Mouse (Mus musculus): ENCODE data around the gene Sfxn5. TPM values are rescaled to one million over a fixed set of nuclear protein-coding genes. Genes with fewer than 3 reads are reported as not detected.

The Sfxn5 gene
- total and polyA plus RNA-seq, 2 experiments from 2014 or later = 2.7 to 4.8 TPM

DNA sequence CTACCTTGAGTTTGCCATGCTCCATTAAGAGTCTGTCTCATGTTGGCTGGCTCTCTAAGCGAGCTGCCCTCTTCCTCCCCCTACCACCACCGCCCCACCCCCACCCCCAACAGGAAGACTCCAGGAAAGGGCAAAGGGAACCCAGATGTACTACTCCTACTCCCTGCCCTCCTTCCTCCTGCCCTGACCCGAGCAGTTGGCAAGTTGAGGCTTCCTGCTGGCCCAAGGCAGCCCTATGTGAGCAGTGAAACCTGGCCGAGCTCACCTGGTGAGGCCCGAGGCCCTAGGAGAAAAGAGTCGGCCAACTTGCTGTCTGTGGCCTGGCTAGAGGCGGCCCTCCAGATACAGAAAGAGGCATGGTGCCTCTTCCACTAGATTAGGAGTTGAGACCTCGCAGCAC is 45.4 kb upstream of the Sfxn5 start:
- Histone ChIP-seq H3K27me3 (ENCODE audit: control insufficient read depth, insufficient read depth, low read length) (no peaks in the 10 kb centered on the region), H3K36me3 (replicated peaks; ENCODE audit: control insufficient read depth, insufficient read depth, low read length) (no peaks in the 10 kb centered on the region), H3K4me1 (ENCODE audit: control insufficient read depth, insufficient read depth) (no peaks in the 10 kb centered on the region), H3K9ac (replicated peaks; ENCODE audit: low read depth, low read length) (no peak overlapping the region), H3K9me3 (replicated peaks; ENCODE audit: control insufficient read depth, low read length) (no peaks in the 10 kb centered on the region), H3K27ac (ENCODE audit: low read depth) (no peak overlapping the region), H3K4me3 (ENCODE audit: low read depth, low read length) (no peak overlapping the region), H3K4me2 (ENCODE audit: low read depth, low read length) (no peak overlapping the region)
- DNase-seq (ENCODE audit: low spot score) (no peak), ATAC-seq (ENCODE audit: insufficient read depth, low read depth) (no peak)
- WGBS = 58% methylated on average over 8 of the region's 8 CpGs
- TF ChIP-seq CTCF (IDR thresholded peaks at IDR 0.05; ENCODE audit: low read depth) = no peak
- TF ChIP-seq EP300 (IDR thresholded peaks at IDR 0.05; ENCODE audit: low read depth) = no peak

DNA sequence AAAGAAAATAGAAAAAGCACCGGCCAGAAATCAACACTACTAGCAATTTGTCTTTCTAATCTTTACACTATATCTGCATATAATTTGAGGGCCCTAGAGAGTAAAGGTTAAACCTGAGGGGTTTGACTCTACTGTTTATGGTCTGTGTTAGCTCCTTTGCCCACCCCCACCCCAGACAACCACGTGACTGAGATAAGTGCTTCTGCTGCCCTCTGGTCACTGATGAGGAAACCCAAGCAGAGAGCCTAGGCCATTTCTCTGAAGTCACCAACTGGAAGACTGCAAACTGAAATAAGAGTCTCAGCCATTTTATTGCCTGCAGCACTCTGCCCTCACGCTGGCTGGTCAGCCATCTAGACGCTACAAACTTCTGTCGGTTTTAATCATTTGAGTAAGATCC is 44.7 kb upstream of the Sfxn5 start:
- Histone ChIP-seq H3K4me2 (ENCODE audit: low read depth, low read length) (no peak overlapping the region), H3K27me3 (ENCODE audit: control insufficient read depth, insufficient read depth, low read length) (no peaks in the 10 kb centered on the region), H3K9ac (replicated peaks; ENCODE audit: low read depth, low read length) (no peak overlapping the region), H3K36me3 (replicated peaks; ENCODE audit: control insufficient read depth, insufficient read depth, low read length) (no peaks in the 10 kb centered on the region), H3K4me3 (ENCODE audit: low read depth, low read length) (no peak overlapping the region), H3K4me1 (ENCODE audit: control insufficient read depth, insufficient read depth) (peaks cover 3% of the 10 kb centered on the region; the same call in 1 of the 2 replicates), H3K9me3 (replicated peaks; ENCODE audit: control insufficient read depth, low read length) (no peaks in the 10 kb centered on the region), H3K27ac (ENCODE audit: low read depth) (no peak overlapping the region)
- WGBS = 66% methylated on average over 5 of the region's 5 CpGs
- ATAC-seq (ENCODE audit: insufficient read depth, low read depth) (no peak), DNase-seq (ENCODE audit: low spot score) (no peak)
- TF ChIP-seq CTCF (IDR thresholded peaks at IDR 0.05; ENCODE audit: low read depth) (no peak), EP300 (IDR thresholded peaks at IDR 0.05; ENCODE audit: low read depth) (no peak)

DNA sequence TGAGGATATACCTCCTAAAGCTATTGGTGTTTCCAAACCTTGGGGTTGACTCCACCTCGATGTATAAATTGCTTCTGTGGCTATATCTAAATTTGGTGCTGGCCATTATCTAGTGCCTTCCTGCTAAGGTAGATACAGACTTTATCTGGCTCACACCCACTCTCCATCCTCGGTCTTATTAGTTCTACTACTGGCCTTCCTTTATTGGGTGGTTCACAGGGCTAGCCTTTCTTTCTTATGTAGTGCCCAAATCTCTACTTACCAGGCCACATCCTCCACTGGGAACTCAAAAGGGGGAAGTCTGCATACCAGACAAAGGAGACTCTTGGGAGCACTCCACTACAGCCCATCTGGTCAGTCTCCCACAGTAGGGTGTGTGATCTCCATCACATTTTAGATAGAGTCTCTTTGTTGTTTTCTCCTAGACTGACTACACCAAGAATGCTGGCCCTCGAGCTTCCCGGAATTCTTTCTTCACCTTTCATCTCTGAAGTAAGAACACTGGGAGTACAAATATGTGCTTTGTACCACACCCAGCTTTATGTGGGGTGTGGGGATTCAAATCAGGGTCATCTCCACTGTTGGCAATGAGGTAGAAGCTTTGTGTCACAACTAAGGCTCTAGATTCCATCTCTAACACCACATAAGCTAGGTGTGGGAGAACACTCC is 44.0 kb upstream of the Sfxn5 start:
- peaks cover 8% of the 10 kb centered on the region; the same call in 1 of the 2 replicates for H3K4me1 ChIP-seq (ENCODE audit: control insufficient read depth, insufficient read depth)
- no peak overlapping the region for H3K9ac ChIP-seq (replicated peaks; ENCODE audit: low read depth, low read length)
- ATAC-seq (ENCODE audit: insufficient read depth, low read depth) (no peak), DNase-seq (ENCODE audit: low spot score) (no peak)
- H3K4me3 ChIP-seq (ENCODE audit: low read depth, low read length) = no peak overlapping the region
- H3K4me2 ChIP-seq (ENCODE audit: low read depth, low read length) = no peak overlapping the region
- H3K27ac ChIP-seq (ENCODE audit: low read depth) = peak overlapping the region; percentile 3; the same call in 1 of the 2 replicates
- H3K9me3 ChIP-seq (replicated peaks; ENCODE audit: control insufficient read depth, low read length) = no peaks in the 10 kb centered on the region
- TF ChIP-seq EP300 (IDR thresholded peaks at IDR 0.05; ENCODE audit: low read depth) = no peak
- TF ChIP-seq CTCF (IDR thresholded peaks at IDR 0.05; ENCODE audit: low read depth) = no peak
- no peaks in the 10 kb centered on the region for H3K27me3 ChIP-seq (ENCODE audit: control insufficient read depth, insufficient read depth, low read length)
- H3K36me3 ChIP-seq (replicated peaks; ENCODE audit: control insufficient read depth, insufficient read depth, low read length) = no peaks in the 10 kb centered on the region
- WGBS = 47% methylated on average over 4 of the region's 4 CpGs

DNA sequence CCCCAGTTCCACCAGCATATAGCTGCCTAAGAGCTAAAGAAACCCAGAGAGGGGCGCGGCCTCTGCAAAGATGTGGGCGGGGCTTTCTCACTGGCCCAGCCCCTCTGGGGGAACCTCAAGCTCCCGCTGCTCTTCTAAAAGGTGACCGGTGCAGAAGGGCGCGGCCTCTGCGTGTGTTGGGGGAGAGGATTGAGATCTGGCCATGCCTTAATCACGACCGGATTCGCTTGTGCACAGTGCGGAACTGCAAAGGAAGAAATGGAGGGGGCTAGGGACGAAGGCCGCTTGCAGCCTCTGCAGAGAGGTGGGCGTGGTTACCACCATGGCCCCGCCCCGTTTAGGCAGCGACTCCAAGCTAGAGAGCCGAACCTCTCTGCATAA is 41.5 kb upstream of the Sfxn5 start:
- Histone ChIP-seq H3K27me3 (ENCODE audit: control insufficient read depth, insufficient read depth, low read length) (no peaks in the 10 kb centered on the region), H3K4me2 (ENCODE audit: low read depth, low read length) (peak overlapping the region; percentile 90), H3K9me3 (replicated peaks; ENCODE audit: control insufficient read depth, low read length) (no peaks in the 10 kb centered on the region), H3K27ac (ENCODE audit: low read depth) (peak overlapping the region; percentile 92), H3K9ac (replicated peaks; ENCODE audit: low read depth, low read length) (peak overlapping the region; percentile 96), H3K4me1 (ENCODE audit: control insufficient read depth, insufficient read depth) (peaks cover 29% of the 10 kb centered on the region), H3K36me3 (replicated peaks; ENCODE audit: control insufficient read depth, insufficient read depth, low read length) (peaks cover 10% of the 10 kb centered on the region; the same call in 1 of the 2 replicates), H3K4me3 (ENCODE audit: low read depth, low read length) (peak overlapping the region; percentile 97)
- TF ChIP-seq EP300 (IDR thresholded peaks at IDR 0.05; ENCODE audit: low read depth) (no peak), CTCF (IDR thresholded peaks at IDR 0.05; ENCODE audit: low read depth) (no peak)
- under 1% methylated on average over 19 of the region's 19 CpGs for WGBS
- ATAC-seq (ENCODE audit: insufficient read depth, low read depth) (peak; percentile 95), DNase-seq (ENCODE audit: low spot score) (peak; percentile 98)

DNA sequence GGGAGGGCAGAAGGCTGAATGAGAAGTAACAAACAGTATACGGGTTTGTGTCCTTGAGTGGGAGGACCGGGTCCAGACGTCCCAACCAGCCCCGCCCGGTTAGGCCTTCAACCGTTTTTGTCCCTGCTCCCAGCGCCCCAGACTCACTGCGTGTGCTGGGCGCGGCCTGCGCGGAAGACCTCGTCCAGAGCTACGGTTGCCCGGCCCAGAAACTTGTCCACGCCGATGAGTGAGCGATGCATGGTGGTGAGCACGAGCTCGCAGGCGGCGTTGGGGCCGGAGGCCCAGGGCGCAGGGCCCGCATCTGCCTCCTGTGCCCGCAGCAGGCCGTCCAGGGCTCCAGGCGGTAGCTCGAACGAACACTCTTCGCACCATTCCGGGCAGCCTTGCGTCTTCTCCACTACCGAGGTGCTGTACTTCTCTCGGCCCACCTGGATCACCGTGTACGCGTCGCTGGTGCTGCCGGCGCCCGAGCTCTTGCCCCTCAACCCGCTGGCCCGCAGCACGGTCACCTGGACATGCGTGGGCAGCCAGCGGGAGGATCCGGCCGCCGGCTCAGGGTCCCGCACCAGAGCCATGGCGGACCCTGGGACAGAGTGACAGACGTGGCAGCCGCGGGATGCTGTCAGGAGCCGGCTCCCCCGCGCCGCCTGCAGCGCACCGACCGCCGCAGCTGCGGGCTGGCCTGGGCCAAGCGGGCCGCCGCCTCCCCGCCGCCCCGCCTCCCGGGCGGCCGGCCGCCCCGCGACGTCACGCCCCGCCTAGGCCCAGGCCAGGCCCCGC is 40.9 kb upstream of the Sfxn5 start, which contains the start of gene Rab11fip5:
Gene Rab11fip5, minus strand, starts transcription at position 684 of the 783 bp plus-strand sequence.
- 2% methylated on average over 65 of the region's 80 CpGs for WGBS
- Histone ChIP-seq H3K27me3 (ENCODE audit: control insufficient read depth, insufficient read depth, low read length) (no peaks in the 10 kb centered on the region), H3K4me1 (ENCODE audit: control insufficient read depth, insufficient read depth) (peaks cover 35% of the 10 kb centered on the region), H3K27ac (ENCODE audit: low read depth) (peak within 1 kb of the TSS; percentile 92), H3K9me3 (replicated peaks; ENCODE audit: control insufficient read depth, low read length) (no peaks in the 10 kb centered on the region), H3K9ac (replicated peaks; ENCODE audit: low read depth, low read length) (peak within 1 kb of the TSS; percentile 96), H3K4me3 (ENCODE audit: low read depth, low read length) (peak within 1 kb of the TSS; percentile 97), H3K36me3 (replicated peaks; ENCODE audit: control insufficient read depth, insufficient read depth, low read length) (peaks cover 10% of the 10 kb centered on the region; the same call in 1 of the 2 replicates), H3K4me2 (ENCODE audit: low read depth, low read length) (peak within 1 kb of the TSS; percentile 90)
- ATAC-seq (ENCODE audit: insufficient read depth, low read depth) (peak; percentile 28), DNase-seq (ENCODE audit: low spot score) (no peak)
- TF ChIP-seq EP300 (IDR thresholded peaks at IDR 0.05; ENCODE audit: low read depth) (no peak), CTCF (IDR thresholded peaks at IDR 0.05; ENCODE audit: low read depth) (no peak)

Measured in heart, postnatal 0 days (tissue).